Mouse (Mus musculus) ES-E14 (cell line): ENCODE results near the gene Ccdc12.

Source experiments
- CHD2 ChIP-seq: IDR thresholded peaks from 2 replicates; pipeline ENCODE4 v1.6.1; 2014; ENCODE audit warnings: mild to moderate bottlenecking, low read depth, low read length, inconsistent platforms
- HCFC1 ChIP-seq: IDR thresholded peaks from 2 replicates; pipeline ENCODE4 v1.6.1; 2012; ENCODE audit warnings: low read length, inconsistent platforms, borderline replicate concordance; ENCODE audit not compliant: insufficient read depth
- MAFK ChIP-seq: IDR thresholded peaks from 2 replicates; pipeline ENCODE4 v1.6.1; 2014; ENCODE audit warnings: mild to moderate bottlenecking, low read depth, low read length, inconsistent platforms; ENCODE audit not compliant: insufficient read depth
- ZC3H11A ChIP-seq: IDR thresholded peaks from 2 replicates; pipeline ENCODE4 v1.6.1; 2012; ENCODE audit warnings: low read depth, mild to moderate bottlenecking, inconsistent platforms, low read length, borderline replicate concordance
- ZNF384 ChIP-seq: IDR thresholded peaks from 2 replicates; pipeline ENCODE4 v1.6.1; 2012; ENCODE audit warnings: low read depth, low read length, inconsistent platforms

DNA sequence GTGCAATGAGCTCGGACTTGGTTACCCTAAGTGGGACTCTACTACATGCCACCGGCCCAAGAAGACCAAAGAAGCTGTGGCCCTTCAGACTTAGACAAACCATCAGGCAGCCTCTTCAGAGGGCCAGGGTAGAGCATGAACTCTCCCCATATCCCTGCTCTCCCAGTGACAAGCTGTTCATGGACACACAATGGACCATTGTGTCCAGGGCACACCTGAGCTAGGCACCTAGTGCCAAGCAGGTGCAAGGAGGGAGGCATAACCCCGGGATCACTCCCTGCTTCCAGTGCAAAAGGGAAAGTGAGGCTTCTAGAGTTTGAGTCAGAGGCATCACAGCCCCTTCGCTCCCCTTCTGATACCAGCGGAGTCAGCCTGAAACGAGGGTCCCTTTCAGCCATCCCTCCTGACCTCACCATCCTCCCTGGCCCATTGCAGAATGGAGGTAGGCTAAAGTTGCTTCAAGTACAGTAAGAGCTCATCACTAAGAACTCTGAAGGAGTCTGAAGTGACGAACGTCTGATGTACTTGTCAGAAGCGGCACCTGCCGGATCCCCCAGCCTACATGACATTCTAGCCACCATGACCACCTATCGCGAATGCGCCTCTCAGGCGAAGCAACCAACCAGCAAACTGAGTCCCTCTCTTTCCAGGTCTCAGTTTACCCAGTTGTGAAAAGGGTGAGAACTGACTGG is 3.2 kb upstream of the Ccdc12 start:
- TF ChIP-seq CHD2 (no peak), MAFK (no peak), ZC3H11A (no peak), ZNF384 (no peak), HCFC1 (no peak)
